Mouse (Mus musculus): ENCODE data around the gene Galnt18. TPM values are rescaled to one million over a fixed set of nuclear protein-coding genes. Genes with fewer than 3 reads are reported as not detected.

Galnt18 gene
- polyA plus RNA-seq (2014; fragmentation: Illumina TruSeq; extraction: RNeasy Lipid Tissue Mini Kit (QIAGEN cat#74804); ENCODE audit: low replicate concordance) = not detected

DNA sequence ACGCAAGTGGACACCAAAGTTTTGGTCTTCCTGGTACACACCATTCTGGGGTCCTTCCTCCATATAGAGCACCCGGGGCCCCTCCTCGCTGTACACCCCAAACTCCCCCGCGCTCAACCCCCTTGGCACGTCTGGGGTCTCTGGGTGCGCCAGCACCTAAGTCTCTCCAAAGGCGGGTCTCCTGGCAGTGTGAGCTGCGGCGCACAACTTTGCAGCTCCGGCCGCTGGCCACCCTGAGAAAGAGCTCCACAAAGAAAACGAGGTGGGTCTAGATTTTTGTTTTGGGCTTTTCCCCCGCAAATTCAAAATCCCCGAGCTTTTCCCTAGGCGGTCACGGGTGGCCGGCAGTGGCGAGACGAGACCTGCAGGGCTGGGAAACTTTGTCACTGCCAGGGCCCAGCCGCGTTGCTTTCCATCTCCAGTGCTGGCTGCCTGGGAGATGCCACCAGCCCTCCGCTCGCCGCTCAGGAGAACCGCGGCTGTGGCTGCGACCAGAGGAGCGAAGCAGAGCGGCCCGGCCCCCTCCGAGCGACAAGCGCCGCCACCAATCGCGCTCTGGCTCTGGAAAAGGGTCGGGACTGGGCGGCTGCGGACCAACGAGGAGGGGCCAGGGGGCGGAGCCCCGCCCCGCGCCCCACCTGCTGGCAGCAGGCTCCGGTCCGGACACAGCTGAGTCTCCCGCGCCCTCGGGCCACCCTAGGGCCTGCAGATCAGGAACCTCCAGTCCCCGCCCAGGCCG, at the start of gene Galnt18:
Gene Galnt18 (minus strand): TSS at position 474 of the 739 bp plus-strand sequence.

Other genes starting within 250 kb of the Galnt18 start
- gene Usp47, start 243.5 kb upstream of the Galnt18 start, polyA plus RNA-seq (2014; fragmentation: Illumina TruSeq; extraction: RNeasy Lipid Tissue Mini Kit (QIAGEN cat#74804); ENCODE audit: low replicate concordance) = 103 TPM

All from small intestine, adult 10 weeks (tissue).